Mouse (Mus musculus): ENCODE results near the gene 5330417C22Rik. TPM values are rescaled to one million over a fixed set of nuclear protein-coding genes. Genes with fewer than 3 reads are reported as not detected.
A peak's percentile ranks its signal among the peaks of the same experiment; 100 is the strongest.
"Not testable (repeated sequence)": the region's sequence is repeated elsewhere in the genome, so short reads cannot be mapped to it uniquely, and the experiment has no call there.

Gene 5330417C22Rik
- total RNA-seq (2017) = 0.11 to 0.19 TPM in 2 of 3 replicates, not detected in the other

DNA sequence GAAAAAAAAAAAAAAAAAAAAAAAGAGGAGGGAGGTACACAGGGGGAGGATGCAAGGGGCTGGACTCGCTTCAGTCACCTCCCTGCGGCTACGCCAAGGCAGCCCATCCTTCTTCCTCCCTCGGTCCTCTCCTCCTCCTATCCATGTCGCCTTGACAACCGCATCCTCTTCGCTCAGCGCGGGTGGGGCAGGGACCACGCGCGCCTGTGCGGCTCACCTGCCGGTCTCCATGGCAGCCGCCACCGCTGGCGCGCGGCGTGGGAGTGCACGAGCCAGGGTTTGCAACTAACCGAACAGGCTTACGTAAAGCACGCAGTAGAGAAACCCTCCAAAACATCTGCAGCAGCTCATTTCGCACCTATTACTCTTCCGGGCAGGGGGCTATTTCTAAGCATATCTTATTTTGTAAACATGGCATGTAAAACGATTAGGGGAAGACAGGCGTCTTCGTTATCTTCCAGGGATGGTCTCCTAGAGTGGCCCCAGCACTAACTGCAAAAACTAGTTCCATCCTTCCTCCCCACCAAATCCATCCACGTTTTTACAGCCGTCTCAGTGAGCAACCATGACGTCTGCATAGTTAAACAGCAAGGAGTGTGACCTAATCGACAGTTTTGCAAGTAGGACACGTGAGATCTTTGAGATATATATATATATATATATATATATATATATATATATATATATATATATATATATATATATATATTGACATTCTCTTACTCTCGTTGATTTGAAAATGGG, at the start of gene 5330417C22Rik:
Gene 5330417C22Rik, minus strand, starts transcription at position 20 of the 744 bp plus-strand sequence.
- ATAC-seq (replicated peaks; ENCODE audit: insufficient number of reproducible peaks, low FRiP score, low TSS enrichment, poor library complexity, severe bottlenecking) = peak; percentile 54

DNA sequence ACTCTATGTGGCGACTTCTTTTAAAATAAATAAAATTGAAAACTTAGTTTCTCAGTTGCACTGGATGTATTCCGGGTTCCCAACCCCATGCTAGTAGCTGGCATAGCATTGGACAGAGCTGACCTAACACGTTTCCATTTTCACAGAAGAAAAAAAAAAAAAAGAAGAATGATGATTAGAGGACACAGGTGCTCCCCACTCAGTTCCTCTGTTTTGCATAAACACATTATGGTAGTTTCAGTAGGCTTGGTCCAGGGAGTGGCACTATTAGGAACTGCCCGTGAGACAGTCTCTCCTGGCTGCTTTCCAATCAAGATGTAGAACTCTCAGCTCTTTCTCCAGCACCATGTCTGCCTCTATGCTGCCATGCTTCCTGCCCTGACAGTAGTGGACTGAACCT, 48.2 kb upstream of the 5330417C22Rik start:
- ATAC-seq (replicated peaks; ENCODE audit: insufficient number of reproducible peaks, low FRiP score, low TSS enrichment, poor library complexity, severe bottlenecking) = no peak

DNA sequence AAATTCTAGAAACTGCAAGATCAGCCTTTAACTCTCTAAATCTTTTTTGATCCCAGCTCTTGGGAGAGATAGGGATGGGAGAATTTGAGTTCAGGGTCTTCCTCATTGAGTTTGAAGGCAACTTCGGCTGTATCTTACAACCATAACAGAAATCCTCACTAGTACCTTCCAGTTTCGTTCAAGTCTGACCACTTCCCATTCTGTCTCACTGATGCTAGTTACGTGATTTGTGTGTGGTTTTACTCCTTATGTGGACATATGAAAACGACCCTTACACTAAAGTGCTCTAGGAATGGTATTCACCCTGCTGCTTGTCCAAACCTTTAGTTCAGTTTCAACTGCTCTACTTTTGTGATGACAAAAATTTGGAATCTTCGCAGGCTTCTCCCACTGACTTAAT, 37.7 kb upstream of the 5330417C22Rik start:
- ATAC-seq (replicated peaks; ENCODE audit: insufficient number of reproducible peaks, low FRiP score, low TSS enrichment, poor library complexity, severe bottlenecking) = no peak

DNA sequence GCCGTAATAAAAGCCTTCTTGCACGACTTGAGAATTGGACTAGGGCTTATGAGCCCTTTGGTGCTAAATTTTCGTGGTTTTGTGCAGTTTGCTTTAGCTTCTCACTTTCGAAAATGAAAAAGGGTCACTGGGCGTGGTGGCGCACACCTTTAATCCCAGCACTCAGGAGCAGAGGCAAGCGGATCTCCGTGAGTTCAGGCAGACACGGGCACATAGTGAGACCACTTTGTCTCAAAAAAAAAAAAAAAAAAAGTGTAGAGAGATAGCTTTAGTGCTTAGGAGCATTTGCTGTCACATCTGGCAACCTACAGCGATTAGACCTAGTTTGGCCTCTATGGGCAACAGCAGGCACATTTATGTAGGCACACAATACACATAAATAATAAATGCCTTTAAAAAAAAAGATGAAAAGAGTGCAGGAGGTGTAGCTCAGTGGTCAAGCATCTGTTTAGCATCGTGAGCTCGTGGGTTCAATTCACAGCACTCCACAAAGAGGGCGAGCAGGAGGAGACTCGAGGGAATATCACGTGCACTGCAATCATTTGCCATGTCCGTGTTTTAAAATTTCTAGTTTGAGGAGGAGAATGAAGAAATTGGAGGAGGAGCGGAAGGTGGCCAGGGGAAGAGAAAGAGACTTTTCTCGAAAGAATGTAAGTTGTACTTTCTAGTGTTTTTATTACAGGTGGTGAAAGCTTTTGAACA, 36.1 kb upstream of the 5330417C22Rik start:
- ATAC-seq (replicated peaks; ENCODE audit: insufficient number of reproducible peaks, low FRiP score, low TSS enrichment, poor library complexity, severe bottlenecking) = no peak

DNA sequence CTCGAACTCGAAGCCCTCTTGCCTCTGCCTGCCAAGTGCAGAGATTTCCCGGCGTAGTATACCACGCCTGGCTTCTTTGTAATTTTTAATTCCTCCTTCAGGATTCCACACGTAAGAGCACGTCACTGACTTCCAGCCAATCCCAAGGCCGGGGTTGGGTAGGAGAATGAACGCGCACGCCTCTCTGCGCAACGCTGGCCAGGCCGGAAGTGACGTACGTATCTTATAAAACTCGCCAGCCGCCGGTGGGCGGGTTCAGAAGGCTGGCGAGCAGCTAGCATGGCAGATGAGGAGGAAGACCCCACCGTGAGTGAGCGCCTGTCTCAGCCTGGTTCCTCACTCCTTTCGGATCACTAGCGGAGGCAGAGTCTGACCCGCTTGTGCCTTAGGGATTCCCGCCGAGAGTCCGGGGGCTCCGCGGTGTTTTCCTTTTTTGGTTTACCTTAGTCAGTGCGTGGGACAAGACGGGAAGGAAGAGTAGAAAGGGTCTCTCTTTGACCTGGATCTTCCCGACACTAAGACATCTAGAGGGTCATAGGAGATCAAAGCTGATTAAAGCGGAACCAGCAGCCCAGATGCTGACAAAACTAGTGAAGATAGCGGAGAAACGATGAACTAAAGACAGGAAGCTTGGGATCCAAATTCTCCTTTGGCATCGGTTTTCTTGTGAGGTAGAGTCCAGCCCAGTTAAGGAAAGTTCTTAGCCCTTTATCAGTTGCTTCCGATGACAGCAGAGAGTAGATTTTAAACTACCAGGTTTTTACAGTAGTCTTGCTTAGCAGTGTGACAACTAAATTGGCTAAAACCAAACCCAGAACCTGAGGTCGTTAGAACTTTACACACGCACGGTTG, 35.3 kb upstream of the 5330417C22Rik start, which contains the start of gene Taf13:
Gene Taf13, plus strand, starts transcription at position 256 of the 852 bp plus-strand sequence.
- peak; percentile 99 for ATAC-seq (replicated peaks; ENCODE audit: insufficient number of reproducible peaks, low FRiP score, low TSS enrichment, poor library complexity, severe bottlenecking)

DNA sequence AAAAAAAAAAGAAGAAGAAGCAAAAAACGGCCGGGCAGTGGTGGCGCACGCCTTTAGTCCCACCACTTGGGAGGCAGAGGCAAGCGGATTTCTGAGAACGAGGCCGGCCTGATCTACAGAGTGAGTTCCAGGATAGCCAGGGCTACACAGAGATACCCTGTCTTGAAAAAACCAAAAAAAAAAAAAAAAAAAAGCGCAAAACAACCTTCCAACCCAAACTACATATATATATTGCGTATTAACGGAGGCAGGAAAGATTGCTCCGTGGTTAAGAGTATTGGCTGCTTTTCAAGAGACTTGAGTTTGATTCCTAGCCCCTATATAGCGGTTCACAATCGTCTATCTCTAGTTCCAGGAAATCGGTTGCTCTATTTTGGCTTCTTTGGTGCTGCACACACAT, 34.5 kb upstream of the 5330417C22Rik start:
- ATAC-seq (replicated peaks; ENCODE audit: insufficient number of reproducible peaks, low FRiP score, low TSS enrichment, poor library complexity, severe bottlenecking) = no peak

DNA sequence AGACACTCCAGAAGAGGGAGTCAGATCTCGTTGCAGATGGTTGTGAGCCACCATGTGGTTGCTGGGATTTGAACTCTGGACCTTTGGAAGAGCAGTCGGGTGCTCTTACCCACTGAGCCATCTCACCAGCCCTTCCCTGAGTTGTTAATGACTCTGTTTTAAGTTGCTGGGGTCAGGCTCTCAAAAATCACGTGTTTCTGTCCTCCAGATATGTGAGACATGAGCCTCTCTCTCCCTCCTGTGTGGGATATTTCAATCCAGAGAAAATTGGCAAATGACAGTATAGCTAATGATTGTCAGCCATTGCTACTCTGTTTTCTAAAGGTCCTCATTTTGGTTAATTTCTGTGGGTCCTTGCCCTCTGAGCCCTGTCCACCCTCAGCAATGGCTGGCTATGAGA, 33.3 kb upstream of the 5330417C22Rik start:
- not testable (repeated sequence) for ATAC-seq (replicated peaks; ENCODE audit: insufficient number of reproducible peaks, low FRiP score, low TSS enrichment, poor library complexity, severe bottlenecking)

DNA sequence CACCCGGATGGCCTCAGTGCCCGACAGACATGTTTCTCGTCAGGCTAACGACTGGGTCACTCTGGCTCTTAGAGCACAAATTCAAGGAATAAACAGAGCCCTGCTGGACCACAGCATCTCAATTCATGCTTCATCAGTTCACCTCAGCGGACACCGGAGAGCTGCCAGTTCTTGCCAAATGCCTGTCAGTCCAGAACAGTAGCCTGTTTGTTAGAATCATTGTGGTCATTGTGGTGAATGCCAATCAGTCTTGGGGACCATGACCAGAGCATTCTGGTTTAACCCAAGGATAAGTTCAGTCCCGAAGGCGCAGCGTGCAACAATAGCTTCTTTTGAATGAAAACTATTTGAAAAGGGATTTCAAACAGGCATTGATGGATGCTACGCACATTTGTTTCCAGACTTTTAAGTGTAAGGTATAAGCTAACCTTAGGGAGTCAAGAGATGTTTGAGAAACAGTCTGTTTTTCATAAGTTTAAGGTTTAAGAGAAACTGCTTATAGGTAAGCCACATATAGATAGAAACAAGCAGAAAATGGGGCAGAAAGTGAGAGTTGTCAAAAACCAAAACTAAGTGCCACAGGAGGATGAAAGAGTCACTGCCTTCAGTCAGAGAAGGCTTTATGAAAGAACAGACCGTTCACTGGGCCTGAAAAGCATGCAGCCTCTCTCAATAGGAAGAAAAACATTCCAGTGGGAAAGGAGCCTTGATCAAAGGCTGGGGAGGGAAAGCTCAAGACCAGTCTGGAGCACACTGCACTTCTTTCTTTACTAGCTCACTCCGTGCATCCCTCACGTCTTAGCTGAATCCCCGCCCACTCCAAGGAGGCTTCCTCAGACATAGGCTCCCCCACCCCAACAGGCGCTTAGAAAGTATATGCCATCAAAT, 31.9 kb upstream of the 5330417C22Rik start:
- no peak for ATAC-seq (replicated peaks; ENCODE audit: insufficient number of reproducible peaks, low FRiP score, low TSS enrichment, poor library complexity, severe bottlenecking)

DNA sequence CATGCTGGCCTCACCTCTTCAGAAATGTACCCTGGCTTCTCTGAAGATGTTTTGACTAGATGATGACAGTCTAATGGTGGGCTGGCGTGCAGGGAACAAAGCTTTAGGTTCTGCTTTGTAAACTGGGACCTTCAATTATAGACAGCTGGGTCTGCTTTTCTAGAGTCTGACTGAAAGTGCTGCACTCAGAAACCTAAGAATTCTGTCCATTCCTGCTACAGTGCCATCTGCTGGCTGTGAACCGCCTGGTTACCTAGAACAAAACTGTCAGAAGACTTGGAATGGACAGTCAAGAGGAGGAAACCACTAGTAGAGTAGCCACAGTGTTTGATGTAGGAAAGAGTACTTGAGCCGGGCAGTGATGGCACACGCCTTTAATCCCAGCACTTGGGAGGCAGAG, 27.0 kb upstream of the 5330417C22Rik start:
- ATAC-seq (replicated peaks; ENCODE audit: insufficient number of reproducible peaks, low FRiP score, low TSS enrichment, poor library complexity, severe bottlenecking) = peak; percentile 44

DNA sequence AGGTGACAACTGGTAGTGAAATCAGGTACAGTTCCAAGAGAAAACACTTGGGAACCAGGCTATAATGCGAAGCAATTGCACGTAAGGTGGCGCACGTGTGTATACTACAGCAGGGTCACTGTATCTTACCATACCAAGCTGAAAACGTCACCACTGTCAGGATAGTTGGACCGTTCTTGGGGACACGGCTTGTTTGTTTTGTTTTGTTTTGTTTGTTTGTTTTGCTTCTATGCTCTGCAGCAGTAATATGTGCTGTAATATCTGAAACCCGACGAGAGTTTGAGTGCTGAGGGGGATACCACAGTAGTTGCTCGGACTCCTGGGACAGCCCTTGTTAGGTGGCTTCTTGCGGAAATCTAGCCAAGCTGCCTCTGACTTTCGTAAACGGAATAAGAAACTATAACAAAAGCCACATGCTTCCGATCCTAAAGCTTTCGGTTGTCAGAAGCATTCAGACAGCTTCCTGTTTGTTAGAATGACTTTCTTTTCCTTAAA, 26.5 kb upstream of the 5330417C22Rik start:
- ATAC-seq (replicated peaks; ENCODE audit: insufficient number of reproducible peaks, low FRiP score, low TSS enrichment, poor library complexity, severe bottlenecking) = peak; percentile 16

DNA sequence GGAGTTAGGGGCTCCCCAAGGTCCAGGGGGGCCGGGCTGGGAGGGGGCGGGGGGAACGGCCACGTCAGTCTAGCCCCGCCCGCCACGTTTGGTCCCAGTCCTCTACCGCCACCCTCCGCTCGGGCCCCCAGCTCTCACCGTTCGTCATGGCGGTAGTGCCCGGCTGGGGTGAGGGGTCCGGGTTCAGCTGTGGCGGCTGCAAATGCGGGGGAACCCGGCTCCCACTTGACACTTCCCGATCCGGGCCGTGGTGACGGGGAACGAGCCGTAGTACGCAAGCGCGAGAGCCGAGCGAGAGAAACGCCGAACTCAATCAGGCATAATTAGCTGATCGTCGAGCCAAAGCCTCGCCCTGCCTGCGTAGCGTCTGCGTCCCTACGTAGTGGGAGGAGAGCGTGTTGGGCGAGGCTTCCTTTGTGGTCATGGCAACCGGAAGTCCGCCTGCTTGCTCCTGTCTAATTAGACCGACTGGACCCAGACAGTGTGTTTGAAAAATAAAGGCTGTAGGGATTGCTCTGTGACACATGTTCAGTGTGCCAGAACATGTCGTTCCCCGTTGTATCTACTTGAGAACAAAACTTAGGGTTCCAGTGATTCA, 25.9 kb upstream of the 5330417C22Rik start, which contains the start of gene Tmem167b:
Gene Tmem167b, minus strand, starts transcription at position 334 of the 598 bp plus-strand sequence.
- peak; percentile 97 for ATAC-seq (replicated peaks; ENCODE audit: insufficient number of reproducible peaks, low FRiP score, low TSS enrichment, poor library complexity, severe bottlenecking)

DNA sequence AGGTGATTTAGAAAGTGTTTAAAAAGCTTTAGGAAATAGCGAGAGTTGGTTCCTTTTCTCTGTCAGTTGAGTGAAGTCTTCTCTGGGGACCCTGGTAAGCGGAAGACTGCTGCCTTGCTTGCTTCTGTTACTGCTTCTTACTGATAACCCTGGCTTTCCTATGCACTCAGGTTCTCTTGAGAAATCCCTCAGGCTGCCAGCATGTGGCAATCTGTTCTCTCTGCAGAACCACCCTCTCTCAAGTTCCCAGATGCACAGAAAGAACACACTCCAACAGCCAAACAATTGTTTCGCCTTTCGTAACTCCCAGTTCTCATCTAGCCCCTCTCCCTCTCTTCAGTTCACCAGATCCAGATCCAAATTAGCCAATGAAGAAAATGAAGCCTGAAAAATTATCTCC, 21.6 kb upstream of the 5330417C22Rik start:
- no peak for ATAC-seq (replicated peaks; ENCODE audit: insufficient number of reproducible peaks, low FRiP score, low TSS enrichment, poor library complexity, severe bottlenecking)

DNA sequence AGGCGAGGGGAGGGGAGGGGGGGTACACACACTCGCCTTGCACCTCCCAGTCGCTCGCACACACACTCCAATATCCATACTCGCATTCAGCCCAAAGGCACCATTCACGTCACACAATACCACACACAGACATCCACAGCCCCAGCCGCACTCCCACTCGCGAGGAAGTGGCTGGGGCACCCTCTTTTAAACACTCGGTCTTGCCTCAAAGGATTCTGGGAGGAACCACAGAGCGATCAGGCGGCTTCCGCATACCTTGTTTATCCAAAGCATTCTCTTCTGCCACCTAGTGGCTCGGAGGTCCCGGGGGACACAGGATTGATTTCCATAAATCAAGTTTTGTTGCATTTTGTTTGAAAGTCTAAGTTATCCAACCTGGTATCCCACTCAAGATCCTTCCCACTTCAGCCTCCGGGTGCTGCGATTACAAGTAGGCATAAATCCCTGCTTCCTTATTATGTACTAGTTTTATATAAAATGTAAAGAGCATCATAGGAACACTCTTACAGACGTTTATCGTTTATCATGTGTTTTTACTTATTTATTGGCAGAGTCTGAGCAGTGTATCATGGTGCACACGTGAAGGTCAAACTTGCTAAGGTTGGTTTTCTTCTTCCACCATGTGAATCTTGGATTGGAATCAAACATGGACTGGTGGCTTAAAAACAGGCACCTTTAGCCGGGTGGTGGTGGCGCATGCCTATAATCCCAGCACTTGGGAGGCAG, 18.4 kb upstream of the 5330417C22Rik start:
- peak; percentile 99 for ATAC-seq (replicated peaks; ENCODE audit: insufficient number of reproducible peaks, low FRiP score, low TSS enrichment, poor library complexity, severe bottlenecking)

DNA sequence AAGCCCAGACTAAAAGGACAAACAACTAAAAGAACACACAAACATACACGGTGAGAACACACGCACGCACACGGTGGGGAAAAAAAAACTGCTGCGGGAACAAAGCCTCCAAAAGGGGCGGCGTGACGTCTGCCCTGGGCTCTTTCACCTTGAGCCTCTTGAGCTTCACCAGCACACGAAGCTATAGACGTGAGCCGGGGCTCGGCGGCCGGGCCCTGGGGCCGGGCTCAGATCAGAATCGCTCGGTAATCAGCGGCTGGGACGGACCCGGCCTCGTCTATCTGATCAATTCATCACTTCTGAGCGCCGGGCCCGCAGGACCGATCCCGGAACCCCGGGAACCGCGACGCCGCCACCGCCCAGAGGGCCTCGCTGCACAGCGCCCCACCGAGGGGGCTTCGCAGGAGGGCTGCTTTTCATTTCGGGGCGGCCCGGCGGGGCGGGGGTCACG, 17.8 kb upstream of the 5330417C22Rik start:
- ATAC-seq (replicated peaks; ENCODE audit: insufficient number of reproducible peaks, low FRiP score, low TSS enrichment, poor library complexity, severe bottlenecking) = 0 out of 2 replicates have a peak, but pooled peaks have one; percentile 2

DNA sequence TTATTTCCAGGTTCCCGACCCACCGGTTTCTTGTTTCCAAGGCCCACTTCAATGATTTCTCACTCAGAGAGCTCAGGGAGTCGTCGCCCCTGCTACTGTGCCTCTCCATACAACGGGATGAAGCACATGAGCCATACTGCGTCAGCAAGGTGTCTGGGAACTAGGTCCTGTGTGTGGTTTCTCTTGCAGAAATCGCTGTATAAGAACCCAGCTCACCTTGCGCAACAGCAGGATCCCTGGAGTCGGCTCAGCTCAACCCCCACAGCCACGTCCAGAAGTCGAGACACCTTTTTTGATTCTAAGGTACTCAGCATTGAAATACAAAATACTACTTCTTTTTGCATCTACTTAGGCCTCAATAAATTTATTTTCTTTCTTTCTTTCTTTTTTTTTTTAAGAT, 6.0 kb upstream of the 5330417C22Rik start:
- no peak for ATAC-seq (replicated peaks; ENCODE audit: insufficient number of reproducible peaks, low FRiP score, low TSS enrichment, poor library complexity, severe bottlenecking)

DNA sequence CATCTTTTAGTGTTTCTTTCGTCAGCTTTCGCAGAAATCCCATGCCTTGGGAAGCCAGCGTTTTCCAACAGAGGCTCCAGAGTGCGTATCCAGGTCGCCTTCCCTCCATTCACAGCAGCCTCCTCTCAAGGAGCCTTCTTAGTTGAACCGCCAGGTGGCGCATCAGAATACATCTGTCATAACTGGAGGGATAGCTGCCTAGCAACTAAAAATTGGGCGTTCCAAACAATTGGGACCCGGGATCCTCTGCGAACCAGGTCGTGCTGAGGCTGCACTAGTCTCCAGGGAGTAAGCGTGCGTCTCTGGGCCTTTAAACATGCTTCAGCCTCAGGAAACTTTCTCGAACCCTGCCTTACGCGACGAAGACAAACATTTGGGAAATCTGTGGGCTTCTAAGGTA, 967 bp upstream of the 5330417C22Rik start:
- peak; percentile 81 for ATAC-seq (replicated peaks; ENCODE audit: insufficient number of reproducible peaks, low FRiP score, low TSS enrichment, poor library complexity, severe bottlenecking)
